Mouse (Mus musculus): ENCODE measurements at regions not wholly inside any gene's neighbourhood (a gene's known extent, or its start where the extent isn't known, plus 50 kb on each side); places are given as distances from the start of the nearest gene placed in this dataset.

DNA sequence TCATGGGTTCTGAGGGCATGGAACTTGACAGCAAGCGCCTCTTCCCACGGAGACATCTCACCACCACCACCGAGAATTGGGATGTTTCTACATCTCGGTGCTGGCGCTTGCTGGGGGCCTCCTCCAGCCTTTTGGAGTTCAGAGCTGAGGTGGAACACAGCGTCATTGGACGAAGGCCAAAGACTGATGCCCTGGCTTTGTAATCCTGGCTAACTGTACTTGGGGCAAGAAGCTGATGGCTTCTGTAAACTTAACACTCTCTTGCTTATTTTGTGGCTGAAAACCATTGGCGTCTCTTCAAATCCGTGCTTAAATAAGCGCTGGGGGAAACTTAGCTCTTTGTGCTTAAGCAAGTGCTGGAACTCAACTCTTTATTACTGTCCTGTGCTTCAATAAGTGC, 57.8 kb upstream of the Smndc1 start:
- no peaks in the 10 kb centered on the region for H3K36me3 ChIP-seq (ENCODE audit: control insufficient read depth, insufficient read depth, low read length)
- H3K9me3 ChIP-seq (ENCODE audit: control insufficient read depth, low read length), result no peaks in the 10 kb centered on the region
- no peak overlapping the region for H3K4me2 ChIP-seq (ENCODE audit: low read length)
- H3K27ac ChIP-seq (replicated peaks; ENCODE audit: low read depth, low read length), result no peak overlapping the region
- H3K9ac ChIP-seq (replicated peaks; ENCODE audit: low read length), result no peak overlapping the region
- ATAC-seq (ENCODE audit: low FRiP score, low TSS enrichment) (no peak), DNase-seq (no peak)
- H3K27me3 ChIP-seq (ENCODE audit: control insufficient read depth, insufficient read depth, low read length), result no peaks in the 10 kb centered on the region
- 84% methylated on average over 10 of the region's 10 CpGs for WGBS
- H3K4me1 ChIP-seq (ENCODE audit: control insufficient read depth, insufficient read depth, low read length), result 0 out of 2 replicates have a peak, but pooled peaks cover 3% of the 10 kb centered on the region
- H3K4me3 ChIP-seq (replicated peaks; ENCODE audit: low read depth, low read length), result no peak overlapping the region

DNA sequence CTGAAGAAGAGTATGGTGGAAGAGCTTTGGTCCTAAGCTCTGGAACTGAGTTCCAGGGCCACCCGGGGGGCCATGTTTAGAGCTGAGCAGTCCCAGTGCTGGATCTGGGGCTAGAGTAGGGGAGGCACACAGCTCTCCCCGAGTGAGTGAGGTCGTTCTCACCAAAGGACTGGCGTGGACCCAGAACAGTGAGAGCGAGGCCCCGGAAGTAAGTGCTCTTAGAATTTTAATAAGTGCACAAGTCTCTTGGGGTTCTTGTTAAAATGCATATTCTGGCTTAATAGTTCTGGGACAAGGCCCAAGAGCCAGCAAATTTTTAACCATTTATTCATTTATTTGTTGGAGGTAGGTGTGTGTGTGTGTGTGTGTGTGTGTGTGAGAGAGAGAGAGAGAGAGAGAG, 57.4 kb upstream of the Smndc1 start:
- ATAC-seq (ENCODE audit: low FRiP score, low TSS enrichment), result no peak
- H3K4me2 ChIP-seq (ENCODE audit: low read length), result no peak overlapping the region
- 55% methylated on average over 6 of the region's 6 CpGs for WGBS
- H3K36me3 ChIP-seq (ENCODE audit: control insufficient read depth, insufficient read depth, low read length), result no peaks in the 10 kb centered on the region
- H3K9ac ChIP-seq (replicated peaks; ENCODE audit: low read length), result no peak overlapping the region
- H3K27me3 ChIP-seq (ENCODE audit: control insufficient read depth, insufficient read depth, low read length), result no peaks in the 10 kb centered on the region
- no peak overlapping the region for H3K27ac ChIP-seq (replicated peaks; ENCODE audit: low read depth, low read length)
- 0 out of 2 replicates have a peak, but pooled peaks cover 3% of the 10 kb centered on the region for H3K4me1 ChIP-seq (ENCODE audit: control insufficient read depth, insufficient read depth, low read length)
- no peak for DNase-seq
- no peaks in the 10 kb centered on the region for H3K9me3 ChIP-seq (ENCODE audit: control insufficient read depth, low read length)
- H3K4me3 ChIP-seq (replicated peaks; ENCODE audit: low read depth, low read length), result no peak overlapping the region

DNA sequence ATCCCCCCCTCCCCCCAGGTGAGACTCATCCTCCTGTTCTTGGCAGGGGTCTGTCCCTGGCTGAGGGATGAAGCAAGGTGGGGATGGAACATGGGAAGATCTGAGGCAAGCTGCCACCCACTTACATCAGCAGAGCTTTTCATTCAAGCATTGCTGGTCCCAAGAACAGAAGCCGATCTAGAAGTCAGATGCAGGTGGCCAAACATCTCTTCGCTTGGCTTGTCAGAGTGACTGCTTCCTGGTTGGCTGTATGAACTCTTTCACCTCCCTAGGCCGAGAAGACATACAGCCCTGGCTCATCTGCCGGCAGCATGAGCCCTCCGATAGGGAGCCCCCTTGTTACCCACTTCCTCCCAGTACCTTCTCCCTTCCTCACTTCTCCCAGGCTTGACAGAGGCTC, 55.8 kb upstream of the Smndc1 start:
- H3K36me3 ChIP-seq (ENCODE audit: control insufficient read depth, insufficient read depth, low read length), result no peaks in the 10 kb centered on the region
- no peak overlapping the region for H3K4me2 ChIP-seq (ENCODE audit: low read length)
- no peak overlapping the region for H3K27ac ChIP-seq (replicated peaks; ENCODE audit: low read depth, low read length)
- WGBS, result 78% methylated on average over 5 of the region's 5 CpGs
- no peaks in the 10 kb centered on the region for H3K9me3 ChIP-seq (ENCODE audit: control insufficient read depth, low read length)
- no peaks in the 10 kb centered on the region for H3K27me3 ChIP-seq (ENCODE audit: control insufficient read depth, insufficient read depth, low read length)
- H3K4me3 ChIP-seq (replicated peaks; ENCODE audit: low read depth, low read length), result no peak overlapping the region
- no peak for DNase-seq
- 0 out of 2 replicates have a peak, but pooled peaks cover 3% of the 10 kb centered on the region for H3K4me1 ChIP-seq (ENCODE audit: control insufficient read depth, insufficient read depth, low read length)
- ATAC-seq (ENCODE audit: low FRiP score, low TSS enrichment), result no peak
- H3K9ac ChIP-seq (replicated peaks; ENCODE audit: low read length), result no peak overlapping the region

- Histone ChIP-seq H3K4me3 (replicated peaks; ENCODE audit: low read depth, low read length) (no peak overlapping the region), H3K4me2 (ENCODE audit: low read length) (no peak overlapping the region), H3K9ac (replicated peaks; ENCODE audit: low read length) (no peak overlapping the region), H3K27ac (replicated peaks; ENCODE audit: low read depth, low read length) (no peak overlapping the region), H3K9me3 (ENCODE audit: control insufficient read depth, low read length) (no peaks in the 10 kb centered on the region), H3K27me3 (ENCODE audit: control insufficient read depth, insufficient read depth, low read length) (no peaks in the 10 kb centered on the region), H3K36me3 (ENCODE audit: control insufficient read depth, insufficient read depth, low read length) (no peaks in the 10 kb centered on the region), H3K4me1 (ENCODE audit: control insufficient read depth, insufficient read depth, low read length) (peaks cover 9% of the 10 kb centered on the region)
- DNase-seq (no peak), ATAC-seq (ENCODE audit: low FRiP score, low TSS enrichment) (no peak)
- WGBS, result 50% methylated on average over 5 of the region's 5 CpGs
Observed at GRCm38 (mm10) chr19:53444646-53445045, 54.3 kb upstream of the Smndc1 start.

- Histone ChIP-seq H3K36me3 (ENCODE audit: control insufficient read depth, insufficient read depth, low read length) (no peaks in the 10 kb centered on the region), H3K9ac (replicated peaks; ENCODE audit: low read length) (no peak overlapping the region), H3K27ac (replicated peaks; ENCODE audit: low read depth, low read length) (no peak overlapping the region), H3K4me1 (ENCODE audit: control insufficient read depth, insufficient read depth, low read length) (peaks cover 6% of the 10 kb centered on the region), H3K9me3 (ENCODE audit: control insufficient read depth, low read length) (no peaks in the 10 kb centered on the region), H3K4me3 (replicated peaks; ENCODE audit: low read depth, low read length) (no peak overlapping the region), H3K4me2 (ENCODE audit: low read length) (no peak overlapping the region), H3K27me3 (ENCODE audit: control insufficient read depth, insufficient read depth, low read length) (no peaks in the 10 kb centered on the region)
- DNase-seq (no peak), ATAC-seq (ENCODE audit: low FRiP score, low TSS enrichment) (no peak)
- WGBS, result 85% methylated on average over 22 of the region's 22 CpGs
Observed at GRCm38 (mm10) chr19:53442756-53443654, 52.6 kb upstream of the Smndc1 start.

DNA sequence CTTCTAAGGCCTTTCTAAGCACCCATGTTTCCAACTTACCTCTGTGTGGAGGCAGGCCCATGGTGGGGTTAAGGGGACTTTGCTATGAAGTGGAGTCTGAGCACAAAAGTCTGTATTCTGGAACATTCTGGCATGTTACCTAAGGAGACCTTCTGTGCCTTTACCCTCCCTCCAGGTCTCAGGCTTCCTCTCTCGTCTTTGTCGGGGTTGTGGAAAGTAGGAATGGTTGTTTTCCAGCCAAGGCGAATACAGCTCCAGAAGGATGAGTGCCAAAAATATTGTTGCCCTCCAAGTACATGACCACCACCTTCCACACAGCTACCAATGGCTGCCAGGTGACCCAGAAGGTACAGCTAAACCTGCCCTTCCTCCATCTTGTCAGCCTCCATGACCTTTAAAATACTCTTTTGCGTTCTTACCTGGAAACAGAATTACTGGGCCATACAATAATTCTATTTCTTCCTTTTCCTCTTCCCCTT, 51.8 kb upstream of the Smndc1 start:
- no peak overlapping the region for H3K27ac ChIP-seq (replicated peaks; ENCODE audit: low read depth, low read length)
- 98% methylated on average over 4 of the region's 4 CpGs for WGBS
- no peak for DNase-seq

GRCm38 (mm10) chr19:53441449-53442131, 51.2 kb upstream of the Smndc1 start:
- Histone ChIP-seq H3K27me3 (ENCODE audit: control insufficient read depth, insufficient read depth, low read length) (no peaks in the 10 kb centered on the region), H3K9ac (replicated peaks; ENCODE audit: low read length) (no peak overlapping the region), H3K9me3 (ENCODE audit: control insufficient read depth, low read length) (no peaks in the 10 kb centered on the region), H3K27ac (replicated peaks; ENCODE audit: low read depth, low read length) (no peak overlapping the region), H3K36me3 (ENCODE audit: control insufficient read depth, insufficient read depth, low read length) (no peaks in the 10 kb centered on the region), H3K4me3 (replicated peaks; ENCODE audit: low read depth, low read length) (no peak overlapping the region), H3K4me2 (ENCODE audit: low read length) (no peak overlapping the region), H3K4me1 (ENCODE audit: control insufficient read depth, insufficient read depth, low read length) (peaks cover 6% of the 10 kb centered on the region)
- no peak for ATAC-seq (ENCODE audit: low FRiP score, low TSS enrichment)
- DNase-seq, result no peak
- 83% methylated on average over 13 of the region's 13 CpGs for WGBS

More for the DNA sequence above, 51.8 kb upstream of the Smndc1 start:
- H3K4me1 ChIP-seq (ENCODE audit: control insufficient read depth, insufficient read depth, low read length), result peaks cover 6% of the 10 kb centered on the region
- H3K36me3 ChIP-seq (ENCODE audit: control insufficient read depth, insufficient read depth, low read length), result no peaks in the 10 kb centered on the region
- no peaks in the 10 kb centered on the region for H3K9me3 ChIP-seq (ENCODE audit: control insufficient read depth, low read length)
- H3K9ac ChIP-seq (replicated peaks; ENCODE audit: low read length), result no peak overlapping the region
- ATAC-seq (ENCODE audit: low FRiP score, low TSS enrichment), result no peak
- H3K4me2 ChIP-seq (ENCODE audit: low read length), result no peak overlapping the region
- H3K4me3 ChIP-seq (replicated peaks; ENCODE audit: low read depth, low read length), result no peak overlapping the region
- H3K27me3 ChIP-seq (ENCODE audit: control insufficient read depth, insufficient read depth, low read length), result no peaks in the 10 kb centered on the region

DNA sequence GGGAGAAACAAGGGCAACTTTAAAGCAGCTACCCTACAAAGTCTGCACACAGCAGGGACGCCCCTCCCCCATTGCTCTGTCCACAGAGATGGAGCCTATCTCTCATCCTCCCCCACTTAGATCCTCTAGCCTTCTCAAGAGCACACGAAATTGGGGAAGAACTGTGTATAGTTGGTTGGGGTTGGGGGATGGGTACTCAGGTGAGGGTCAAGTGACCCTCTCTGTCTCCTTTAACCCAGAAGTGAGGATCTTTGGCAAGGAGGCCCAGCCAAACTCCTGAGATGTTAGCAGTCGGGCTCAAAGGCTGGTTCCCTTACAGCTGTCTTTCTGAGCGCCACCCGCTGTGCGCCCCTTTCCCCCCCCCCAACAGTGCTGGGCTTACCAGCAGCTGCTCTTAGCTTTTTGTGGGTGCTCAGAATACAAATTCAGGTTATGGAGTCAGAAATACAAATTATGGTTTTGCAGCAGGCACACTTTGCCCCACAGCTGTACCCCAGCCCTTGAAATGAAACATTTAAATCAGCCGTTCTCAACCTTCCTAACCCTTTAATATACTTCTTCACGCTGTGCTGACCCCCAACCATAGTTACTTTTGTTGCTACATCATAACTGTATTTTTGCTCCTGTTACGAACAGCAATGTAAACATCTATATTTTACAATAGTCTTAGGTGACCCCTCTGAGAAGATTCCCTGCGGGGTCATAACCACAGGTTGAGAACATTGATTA, 50.1 kb upstream of the Smndc1 start:
- Histone ChIP-seq H3K36me3 (ENCODE audit: control insufficient read depth, insufficient read depth, low read length) (no peaks in the 10 kb centered on the region), H3K9ac (replicated peaks; ENCODE audit: low read length) (no peak overlapping the region), H3K4me2 (ENCODE audit: low read length) (no peak overlapping the region), H3K27ac (replicated peaks; ENCODE audit: low read depth, low read length) (no peak overlapping the region), H3K27me3 (ENCODE audit: control insufficient read depth, insufficient read depth, low read length) (no peaks in the 10 kb centered on the region), H3K4me1 (ENCODE audit: control insufficient read depth, insufficient read depth, low read length) (peaks cover 6% of the 10 kb centered on the region), H3K4me3 (replicated peaks; ENCODE audit: low read depth, low read length) (no peak overlapping the region), H3K9me3 (ENCODE audit: control insufficient read depth, low read length) (no peaks in the 10 kb centered on the region)
- ATAC-seq (ENCODE audit: low FRiP score, low TSS enrichment) (no peak), DNase-seq (peak; percentile 42)
- WGBS, result 31% methylated on average over 10 of the region's 10 CpGs
